Mouse (Mus musculus): ENCODE results near the gene Smyd1. TPM values are rescaled to one million over a fixed set of nuclear protein-coding genes. Genes with fewer than 3 reads are reported as not detected.

Gene Smyd1
- polyA plus RNA-seq, 1 experiment from 2014 or later, result 0.21 TPM

- no peaks in the 10 kb centered on the region for H3K36me3 ChIP-seq (ENCODE audit: control insufficient read depth, insufficient read depth, low read length)
- no peaks in the 10 kb centered on the region for H3K27me3 ChIP-seq (replicated peaks; ENCODE audit: control insufficient read depth, insufficient read depth, low read length)
- WGBS, result 98% methylated on average over 3 of the region's 3 CpGs
- ATAC-seq, result no peak
- no peaks in the 10 kb centered on the region for H3K9me3 ChIP-seq (ENCODE audit: control insufficient read depth, low read length)
- no peak overlapping the region for H3K27ac ChIP-seq (ENCODE audit: low read depth, low read length)
- H3K4me1 ChIP-seq (ENCODE audit: control insufficient read depth, insufficient read depth, low read depth, low read length), result no peaks in the 10 kb centered on the region
- no peak overlapping the region for H3K4me3 ChIP-seq (ENCODE audit: low read length)
- no peak overlapping the region for H3K9ac ChIP-seq (ENCODE audit: low read depth, low read length)
- no peak overlapping the region for H3K4me2 ChIP-seq (ENCODE audit: low read length)
Measured at GRCm38 (mm10) chr6:71212471-71212870, 109.6 kb downstream of the Smyd1 start.

GRCm38 (mm10) chr6:71211917-71212316 lies 110.1 kb downstream of the Smyd1 start:
- 58% methylated on average over 7 of the region's 7 CpGs for WGBS
- no peak for ATAC-seq
- Histone ChIP-seq H3K9ac (ENCODE audit: low read depth, low read length) (no peak overlapping the region), H3K9me3 (ENCODE audit: control insufficient read depth, low read length) (no peaks in the 10 kb centered on the region), H3K4me3 (ENCODE audit: low read length) (no peak overlapping the region), H3K4me1 (ENCODE audit: control insufficient read depth, insufficient read depth, low read depth, low read length) (no peaks in the 10 kb centered on the region), H3K36me3 (ENCODE audit: control insufficient read depth, insufficient read depth, low read length) (no peaks in the 10 kb centered on the region), H3K27me3 (replicated peaks; ENCODE audit: control insufficient read depth, insufficient read depth, low read length) (no peaks in the 10 kb centered on the region), H3K4me2 (ENCODE audit: low read length) (no peak overlapping the region), H3K27ac (ENCODE audit: low read depth, low read length) (no peak overlapping the region)

- Histone ChIP-seq H3K4me3 (ENCODE audit: low read length) (no peak overlapping the region), H3K9ac (ENCODE audit: low read depth, low read length) (no peak overlapping the region), H3K36me3 (ENCODE audit: control insufficient read depth, insufficient read depth, low read length) (no peaks in the 10 kb centered on the region), H3K27ac (ENCODE audit: low read depth, low read length) (no peak overlapping the region), H3K9me3 (ENCODE audit: control insufficient read depth, low read length) (no peaks in the 10 kb centered on the region), H3K4me2 (ENCODE audit: low read length) (no peak overlapping the region), H3K27me3 (replicated peaks; ENCODE audit: control insufficient read depth, insufficient read depth, low read length) (no peaks in the 10 kb centered on the region), H3K4me1 (ENCODE audit: control insufficient read depth, insufficient read depth, low read depth, low read length) (no peaks in the 10 kb centered on the region)
- no peak for ATAC-seq
- 93% methylated on average over 2 of the region's 2 CpGs for WGBS
Measured at GRCm38 (mm10) chr6:71208691-71209090, 113.3 kb downstream of the Smyd1 start.

- H3K4me1 ChIP-seq (ENCODE audit: control insufficient read depth, insufficient read depth, low read depth, low read length), result no peaks in the 10 kb centered on the region
- no peak overlapping the region for H3K4me2 ChIP-seq (ENCODE audit: low read length)
- no peaks in the 10 kb centered on the region for H3K9me3 ChIP-seq (ENCODE audit: control insufficient read depth, low read length)
- H3K36me3 ChIP-seq (ENCODE audit: control insufficient read depth, insufficient read depth, low read length), result no peaks in the 10 kb centered on the region
- H3K27me3 ChIP-seq (replicated peaks; ENCODE audit: control insufficient read depth, insufficient read depth, low read length), result no peaks in the 10 kb centered on the region
- 91% methylated on average over 8 of the region's 8 CpGs for WGBS
- H3K4me3 ChIP-seq (ENCODE audit: low read length), result no peak overlapping the region
- H3K27ac ChIP-seq (ENCODE audit: low read depth, low read length), result no peak overlapping the region
- H3K9ac ChIP-seq (ENCODE audit: low read depth, low read length), result no peak overlapping the region
- no peak for ATAC-seq
Measured at GRCm38 (mm10) chr6:71204166-71204565, 117.9 kb downstream of the Smyd1 start.

- H3K4me2 ChIP-seq (ENCODE audit: low read length), result no peak overlapping the region
- no peaks in the 10 kb centered on the region for H3K36me3 ChIP-seq (ENCODE audit: control insufficient read depth, insufficient read depth, low read length)
- no peaks in the 10 kb centered on the region for H3K9me3 ChIP-seq (ENCODE audit: control insufficient read depth, low read length)
- 86% methylated on average over 5 of the region's 5 CpGs for WGBS
- ATAC-seq, result no peak
- H3K27ac ChIP-seq (ENCODE audit: low read depth, low read length), result no peak overlapping the region
- no peak overlapping the region for H3K4me3 ChIP-seq (ENCODE audit: low read length)
- no peaks in the 10 kb centered on the region for H3K4me1 ChIP-seq (ENCODE audit: control insufficient read depth, insufficient read depth, low read depth, low read length)
- no peaks in the 10 kb centered on the region for H3K27me3 ChIP-seq (replicated peaks; ENCODE audit: control insufficient read depth, insufficient read depth, low read length)
- no peak overlapping the region for H3K9ac ChIP-seq (ENCODE audit: low read depth, low read length)
Measured at GRCm38 (mm10) chr6:71203674-71204073, 118.4 kb downstream of the Smyd1 start.

GRCm38 (mm10) chr6:71201925-71202324 lies 120.1 kb downstream of the Smyd1 start:
- Histone ChIP-seq H3K9me3 (ENCODE audit: control insufficient read depth, low read length) (no peaks in the 10 kb centered on the region), H3K9ac (ENCODE audit: low read depth, low read length) (no peak overlapping the region), H3K27me3 (replicated peaks; ENCODE audit: control insufficient read depth, insufficient read depth, low read length) (no peaks in the 10 kb centered on the region), H3K4me3 (ENCODE audit: low read length) (no peak overlapping the region), H3K4me1 (ENCODE audit: control insufficient read depth, insufficient read depth, low read depth, low read length) (no peaks in the 10 kb centered on the region), H3K4me2 (ENCODE audit: low read length) (no peak overlapping the region), H3K36me3 (ENCODE audit: control insufficient read depth, insufficient read depth, low read length) (no peaks in the 10 kb centered on the region), H3K27ac (ENCODE audit: low read depth, low read length) (no peak overlapping the region)
- WGBS, result 69% methylated on average over 5 of the region's 5 CpGs
- ATAC-seq, result no peak

- H3K27me3 ChIP-seq (replicated peaks; ENCODE audit: control insufficient read depth, insufficient read depth, low read length), result no peaks in the 10 kb centered on the region
- H3K9ac ChIP-seq (ENCODE audit: low read depth, low read length), result no peak within 1 kb of the TSS
- no peaks in the 10 kb centered on the region for H3K4me1 ChIP-seq (ENCODE audit: control insufficient read depth, insufficient read depth, low read depth, low read length)
- no peak within 1 kb of the TSS for H3K4me3 ChIP-seq (ENCODE audit: low read length)
- ATAC-seq, result no peak
- H3K4me2 ChIP-seq (ENCODE audit: low read length), result no peak within 1 kb of the TSS
- no peaks in the 10 kb centered on the region for H3K9me3 ChIP-seq (ENCODE audit: control insufficient read depth, low read length)
- no peak within 1 kb of the TSS for H3K27ac ChIP-seq (ENCODE audit: low read depth, low read length)
- WGBS, result 87% methylated on average over 4 of the region's 4 CpGs
- no peaks in the 10 kb centered on the region for H3K36me3 ChIP-seq (ENCODE audit: control insufficient read depth, insufficient read depth, low read length)
Measured at GRCm38 (mm10) chr6:71199612-71200011, 122.4 kb downstream of the Smyd1 start, which contains the start of gene Fabp1. Gene Fabp1, plus strand, starts transcription at chr6:71199827.

- H3K27ac ChIP-seq (ENCODE audit: low read depth, low read length), result no peak overlapping the region
- H3K9ac ChIP-seq (ENCODE audit: low read depth, low read length), result no peak overlapping the region
- no peaks in the 10 kb centered on the region for H3K4me1 ChIP-seq (ENCODE audit: control insufficient read depth, insufficient read depth, low read depth, low read length)
- H3K27me3 ChIP-seq (replicated peaks; ENCODE audit: control insufficient read depth, insufficient read depth, low read length), result no peaks in the 10 kb centered on the region
- no peak overlapping the region for H3K4me2 ChIP-seq (ENCODE audit: low read length)
- H3K4me3 ChIP-seq (ENCODE audit: low read length), result no peak overlapping the region
- no peaks in the 10 kb centered on the region for H3K36me3 ChIP-seq (ENCODE audit: control insufficient read depth, insufficient read depth, low read length)
- 87% methylated on average over 13 of the region's 13 CpGs for WGBS
- ATAC-seq, result no peak
- H3K9me3 ChIP-seq (ENCODE audit: control insufficient read depth, low read length), result no peaks in the 10 kb centered on the region
Measured at GRCm38 (mm10) chr6:71197636-71198535, 124.1 kb downstream of the Smyd1 start.

- Histone ChIP-seq H3K27me3 (replicated peaks; ENCODE audit: control insufficient read depth, insufficient read depth, low read length) (no peaks in the 10 kb centered on the region), H3K27ac (ENCODE audit: low read depth, low read length) (no peak overlapping the region), H3K4me1 (ENCODE audit: control insufficient read depth, insufficient read depth, low read depth, low read length) (no peaks in the 10 kb centered on the region), H3K4me3 (ENCODE audit: low read length) (no peak overlapping the region), H3K9ac (ENCODE audit: low read depth, low read length) (no peak overlapping the region), H3K4me2 (ENCODE audit: low read length) (no peak overlapping the region), H3K36me3 (ENCODE audit: control insufficient read depth, insufficient read depth, low read length) (no peaks in the 10 kb centered on the region), H3K9me3 (ENCODE audit: control insufficient read depth, low read length) (no peaks in the 10 kb centered on the region)
- no peak for ATAC-seq
Measured at GRCm38 (mm10) chr6:71196107-71196506, 125.9 kb downstream of the Smyd1 start.
